Mouse (Mus musculus) layer of hippocampus, postnatal 14 days (tissue): ENCODE results near the gene Cpvl. TPM values are rescaled to one million over a fixed set of nuclear protein-coding genes. Genes with fewer than 3 reads are reported as not detected.

Experiments used
- total RNA-seq, 2 experiments: library from RNA; stranded (reverse); gene quantifications; 2 replicates each; pipeline ENCODE4 v1.2.3; 2021

Gene Cpvl
- total RNA-seq, 2 experiments from 2014 or later, result 0.30 TPM; not detected in 1

Other genes with a start within 250 kb of the Cpvl start
- 10 to 100 TPM; 56.2 to 58.3 TPM for gene Tril, start 157.8 kb downstream of the Cpvl start, total RNA-seq
- gene Chn2, start 60.9 kb upstream of the Cpvl start, total RNA-seq, result 10 to 100 TPM; 28.5 to 33.4 TPM